Mouse (Mus musculus): ENCODE measurements around the gene Ptp4a2. TPM values are rescaled to one million over a fixed set of nuclear protein-coding genes. Genes with fewer than 3 reads are reported as not detected.

Ptp4a2 gene
- 372 and 588 TPM in 2 replicates for polyA plus RNA-seq (2015; fragmentation: Nextera tagmentation; extraction: Ambion mirVana)

DNA sequence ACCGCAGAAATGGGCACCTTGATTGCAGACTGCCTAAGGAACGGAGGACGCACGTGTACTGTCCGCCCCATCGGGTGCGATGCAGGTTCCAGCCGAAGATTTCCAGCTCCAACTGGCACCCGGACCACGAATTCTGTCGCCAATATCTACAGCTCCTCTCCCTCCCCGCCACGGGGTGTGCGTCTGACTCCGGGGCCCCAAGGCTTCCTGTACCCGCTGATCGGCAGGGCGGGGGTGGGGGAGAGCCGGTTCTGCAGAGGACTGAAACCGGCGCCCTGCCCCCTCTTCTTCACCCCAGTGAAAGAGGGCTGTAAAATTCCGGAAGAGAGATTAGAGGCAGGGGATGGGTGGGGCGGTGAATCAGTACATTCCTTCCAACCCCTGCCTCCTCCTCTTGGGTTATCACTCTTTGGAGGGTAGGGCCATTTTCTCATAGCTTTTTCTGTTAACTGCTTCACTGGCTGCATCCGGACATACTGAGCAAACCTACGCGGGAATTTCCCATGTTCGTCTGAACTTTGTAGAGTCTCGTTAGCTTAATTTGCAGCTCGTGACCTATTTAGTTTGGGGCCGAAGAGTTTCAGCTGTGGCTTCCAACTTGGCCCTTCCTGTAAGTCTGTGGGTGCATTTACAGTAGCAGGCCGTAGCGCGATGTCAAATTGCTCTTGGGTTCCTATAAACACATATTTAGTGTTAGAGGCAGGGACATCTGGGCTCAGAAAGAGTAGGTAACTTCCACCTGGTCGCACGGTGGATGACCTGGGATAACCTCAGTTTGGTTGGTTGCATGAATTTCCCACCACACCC is at the start of gene Ptp4a2:
Gene Ptp4a2, plus strand, starts transcription at position 422 of the 807 bp plus-strand sequence.

Small RNA genes lying within 50 kb of the gene (microRNA-seq; reads per million reads assigned to microRNA genes)
- not detected for gene Gm28017 (ENCODE audit: borderline replicate concordance, insufficient number of aligned reads)

Other genes starting within 250 kb of the Ptp4a2 start
- 6.8 and 7.9 TPM in 2 replicates for gene Lck, start 237.6 kb upstream of the Ptp4a2 start, polyA plus RNA-seq (2015; fragmentation: Nextera tagmentation; extraction: Ambion mirVana)
- 22.2 and 39.7 TPM in 2 replicates for gene Fam167b, start 232.7 kb upstream of the Ptp4a2 start, polyA plus RNA-seq (2015; fragmentation: Nextera tagmentation; extraction: Ambion mirVana)
- gene Eif3i, start 210.6 kb upstream of the Ptp4a2 start, polyA plus RNA-seq (2015; fragmentation: Nextera tagmentation; extraction: Ambion mirVana): 222 and 224 TPM in 2 replicates
- gene Tmem234, start 210.6 kb upstream of the Ptp4a2 start, polyA plus RNA-seq (2015; fragmentation: Nextera tagmentation; extraction: Ambion mirVana): 182 and 197 TPM in 2 replicates
- gene Dcdc2b, start 197.0 kb upstream of the Ptp4a2 start, polyA plus RNA-seq (2015; fragmentation: Nextera tagmentation; extraction: Ambion mirVana): 1.2 and 2.5 TPM in 2 replicates
- gene Iqcc, start 192.1 kb upstream of the Ptp4a2 start, polyA plus RNA-seq (2015; fragmentation: Nextera tagmentation; extraction: Ambion mirVana): 33.2 and 39.9 TPM in 2 replicates
- gene Ccdc28b, start 187.3 kb upstream of the Ptp4a2 start, polyA plus RNA-seq (2015; fragmentation: Nextera tagmentation; extraction: Ambion mirVana): 81.5 and 114 TPM in 2 replicates
- gene Txlna, start 170.2 kb upstream of the Ptp4a2 start, polyA plus RNA-seq (2015; fragmentation: Nextera tagmentation; extraction: Ambion mirVana): 22.5 and 30.2 TPM in 2 replicates
- 7.9 and 10.0 TPM in 2 replicates for gene Kpna6, start 138.5 kb upstream of the Ptp4a2 start, polyA plus RNA-seq (2015; fragmentation: Nextera tagmentation; extraction: Ambion mirVana)
- gene Tmem39b, start 114.4 kb upstream of the Ptp4a2 start, polyA plus RNA-seq (2015; fragmentation: Nextera tagmentation; extraction: Ambion mirVana): 5.7 and 7.7 TPM in 2 replicates
- 51.5 and 60.2 TPM in 2 replicates for gene Khdrbs1, start 68.9 kb upstream of the Ptp4a2 start, polyA plus RNA-seq (2015; fragmentation: Nextera tagmentation; extraction: Ambion mirVana)
- 0.10 TPM in 1 of 2 replicates, not detected in the other for gene Spocd1, start 118.0 kb downstream of the Ptp4a2 start, polyA plus RNA-seq (2015; fragmentation: Nextera tagmentation; extraction: Ambion mirVana)
- 2.9 and 4.9 TPM in 2 replicates for gene Adgrb2, start 173.7 kb downstream of the Ptp4a2 start, polyA plus RNA-seq (2015; fragmentation: Nextera tagmentation; extraction: Ambion mirVana)
- gene Col16a1, start 236.6 kb downstream of the Ptp4a2 start, polyA plus RNA-seq (2015; fragmentation: Nextera tagmentation; extraction: Ambion mirVana): 48.4 and 74.4 TPM in 2 replicates

Measured in adrenal gland, postnatal 0 days (tissue).